Mouse (Mus musculus) limb, embryonic 11.5 days (tissue): Measurements from ENCODE around the gene Cnn3. TPM values are rescaled to one million over a fixed set of nuclear protein-coding genes. Genes with fewer than 3 reads are reported as not detected.

Source experiments
- ATAC-seq: fragments of 200-750 bp; cut with Nextera tagmentation; 2 replicates; pipeline ENCODE4 v1.8.0; 2017; ENCODE audit warnings: low read depth; ENCODE audit not compliant: insufficient number of reproducible peaks, low FRiP score, low TSS enrichment
- DNase-seq: peaks from one replicate; pipeline ENCODE4 v3.0.0-alpha.2; 2015; ENCODE audit warnings: low spot score
- H3K27ac ChIP-seq: fragments of 300-500 bp; sonication (generic); replicated peaks from 2 replicates; pipeline ENCODE4 v1.5.1; 2014; ENCODE audit warnings: low read depth, mild to moderate bottlenecking, low read length
- H3K27me3 ChIP-seq: fragments of 300-500 bp; sonication (generic); 2 replicates; pipeline ENCODE4 v1.6.1; 2014; ENCODE audit warnings: mild to moderate bottlenecking, low read length, mixed read lengths; ENCODE audit not compliant: control insufficient read depth, insufficient read depth
- H3K36me3 ChIP-seq: fragments of 300-500 bp; sonication (generic); 2 replicates; pipeline ENCODE4 v1.6.1; 2014; ENCODE audit warnings: mild to moderate bottlenecking, low read length, moderate library complexity, mixed read lengths; ENCODE audit not compliant: control insufficient read depth, insufficient read depth
- H3K4me1 ChIP-seq: fragments of 300-500 bp; sonication (generic); 2 replicates; pipeline ENCODE4 v1.6.1; 2014; ENCODE audit warnings: low read length, mixed read lengths; ENCODE audit not compliant: control insufficient read depth, insufficient read depth
- H3K4me2 ChIP-seq: fragments of 300-500 bp; sonication (generic); 2 replicates; pipeline ENCODE4 v1.6.1; 2014; ENCODE audit warnings: low read depth, mild to moderate bottlenecking, moderate library complexity; ENCODE audit not compliant: severe bottlenecking
- H3K4me3 ChIP-seq: fragments of 300-500 bp; sonication (generic); 2 replicates; pipeline ENCODE4 v1.5.1; 2014; ENCODE audit warnings: low read depth, low read length
- H3K9ac ChIP-seq: fragments of 300-500 bp; sonication (generic); 2 replicates; pipeline ENCODE4 v1.6.1; 2014; ENCODE audit warnings: mild to moderate bottlenecking, low read length
- H3K9me3 ChIP-seq: fragments of 300-500 bp; sonication (generic); 2 replicates; pipeline ENCODE4 v1.6.1; 2016; ENCODE audit warnings: low read length; ENCODE audit not compliant: control insufficient read depth
- WGBS: fragments of 180-500 bp; shearing (Covaris S2); extraction: QIAGEN DNeasy Blood & Tissue Kit; methylation state at CpG from one replicate; pipeline ENCODE4 v1.1.7; 2014; 5-methylcytosine and 5-hydroxymethylcytosine counted together
- polyA plus RNA-seq: library from polyadenylated mRNA; unstranded; fragments of >200 nt; fragmentation: Nextera tagmentation; extraction: Ambion mirVana; gene quantifications from 2 replicates; pipeline ENCODE4 v1.2.1, GENCODE M21; 2014

The Cnn3 gene
- polyA plus RNA-seq, 1 experiment from 2014 or later, result 840 TPM

DNA sequence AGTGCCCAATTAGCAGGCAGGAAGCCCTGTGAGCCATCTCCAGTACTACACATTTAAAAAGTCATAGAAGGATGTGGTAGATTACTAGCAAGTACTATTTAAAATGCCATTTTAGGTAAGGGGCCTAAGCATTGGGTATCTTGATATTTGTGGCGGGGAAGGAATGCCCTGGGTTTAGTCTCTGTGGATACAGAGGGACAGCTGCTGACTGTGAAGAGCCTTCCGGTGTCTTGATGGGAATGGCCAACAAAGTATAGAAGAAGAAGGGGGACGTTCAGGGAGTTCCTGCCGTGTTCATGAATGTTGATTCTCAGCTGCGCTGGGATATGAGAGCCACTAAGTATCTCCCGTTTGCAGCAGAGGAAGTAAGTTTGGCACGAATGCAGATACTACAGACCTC, 10.8 kb downstream of the Cnn3 start:
- Histone ChIP-seq H3K27me3 (no peaks in the 10 kb centered on the region), H3K36me3 (peaks cover 5% of the 10 kb centered on the region; the same call in 1 of the 2 replicates), H3K4me3 (no peak overlapping the region), H3K9ac (no peak overlapping the region), H3K27ac (no peak overlapping the region), H3K4me2 (no peak overlapping the region), H3K4me1 (peaks cover 35% of the 10 kb centered on the region), H3K9me3 (no peaks in the 10 kb centered on the region)
- WGBS, result 89% methylated on average over 7 of the region's 7 CpGs
- no peak for DNase-seq
- no peak for ATAC-seq

DNA sequence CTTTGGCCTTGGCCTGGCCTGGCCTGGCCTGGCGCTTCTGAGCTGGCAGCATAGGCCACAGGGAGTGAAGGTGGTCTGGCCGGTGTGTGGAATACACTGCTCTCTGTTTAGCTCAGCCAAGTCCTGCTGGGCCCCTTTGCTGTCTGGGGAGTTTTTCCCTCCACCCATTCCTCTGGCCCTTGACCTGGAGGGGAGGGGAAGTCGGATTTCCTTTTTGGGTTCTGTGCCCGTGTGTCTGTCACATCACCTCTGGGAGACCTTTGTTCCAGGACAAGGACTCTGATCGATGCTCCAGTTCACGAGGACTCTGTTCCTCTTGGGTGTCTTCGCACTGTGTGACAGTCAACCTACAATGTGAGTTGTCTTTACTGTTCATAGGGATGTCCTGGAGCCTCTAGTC, 11.7 kb downstream of the Cnn3 start:
- 79% methylated on average over 7 of the region's 7 CpGs for whole genome bisulfite sequencing
- DNase-seq (no peak), ATAC-seq (no peak)
- no peaks in the 10 kb centered on the region for H3K9me3 ChIP-seq
- no peak overlapping the region for H3K4me2 ChIP-seq
- H3K9ac ChIP-seq, result no peak overlapping the region
- H3K4me3 ChIP-seq, result no peak overlapping the region
- H3K27ac ChIP-seq, result no peak overlapping the region
- peaks cover 3% of the 10 kb centered on the region; the same call in 1 of the 2 replicates for H3K36me3 ChIP-seq
- no peaks in the 10 kb centered on the region for H3K27me3 ChIP-seq
- H3K4me1 ChIP-seq, result peaks cover 29% of the 10 kb centered on the region

- Histone ChIP-seq H3K27ac (no peak overlapping the region), H3K27me3 (no peaks in the 10 kb centered on the region), H3K4me3 (no peak overlapping the region), H3K9ac (no peak overlapping the region), H3K4me2 (no peak overlapping the region), H3K4me1 (peaks cover 12% of the 10 kb centered on the region), H3K36me3 (peaks cover 3% of the 10 kb centered on the region; the same call in 1 of the 2 replicates), H3K9me3 (no peaks in the 10 kb centered on the region; the same call in 1 of the 2 replicates)
- 87% methylated on average over 11 of the region's 11 CpGs for WGBS
- DNase-seq, result no peak
- ATAC-seq, result no peak
Observed at GRCm38 (mm10) chr3:121439623-121440161, 13.4 kb downstream of the Cnn3 start.

- H3K9ac ChIP-seq, result no peak overlapping the region
- no peak for DNase-seq
- no peak for ATAC-seq
- no peak overlapping the region for H3K27ac ChIP-seq
- no peak overlapping the region for H3K4me3 ChIP-seq
- H3K9me3 ChIP-seq, result no peaks in the 10 kb centered on the region; the same call in 1 of the 2 replicates
- H3K36me3 ChIP-seq, result peaks cover 5% of the 10 kb centered on the region; the same call in 1 of the 2 replicates
- no peak overlapping the region for H3K4me2 ChIP-seq
- WGBS, result 95% methylated on average over 12 of the region's 12 CpGs
- H3K27me3 ChIP-seq, result no peaks in the 10 kb centered on the region
- peaks cover 5% of the 10 kb centered on the region; the same call in 1 of the 2 replicates for H3K4me1 ChIP-seq
Observed at GRCm38 (mm10) chr3:121441504-121441903, 15.2 kb downstream of the Cnn3 start.

- no peak for ATAC-seq
- H3K36me3 ChIP-seq, result peaks cover 5% of the 10 kb centered on the region; the same call in 1 of the 2 replicates
- 94% methylated on average over 5 of the region's 5 CpGs for WGBS
Observed at GRCm38 (mm10) chr3:121442288-121442687, 16.0 kb downstream of the Cnn3 start.

DNA sequence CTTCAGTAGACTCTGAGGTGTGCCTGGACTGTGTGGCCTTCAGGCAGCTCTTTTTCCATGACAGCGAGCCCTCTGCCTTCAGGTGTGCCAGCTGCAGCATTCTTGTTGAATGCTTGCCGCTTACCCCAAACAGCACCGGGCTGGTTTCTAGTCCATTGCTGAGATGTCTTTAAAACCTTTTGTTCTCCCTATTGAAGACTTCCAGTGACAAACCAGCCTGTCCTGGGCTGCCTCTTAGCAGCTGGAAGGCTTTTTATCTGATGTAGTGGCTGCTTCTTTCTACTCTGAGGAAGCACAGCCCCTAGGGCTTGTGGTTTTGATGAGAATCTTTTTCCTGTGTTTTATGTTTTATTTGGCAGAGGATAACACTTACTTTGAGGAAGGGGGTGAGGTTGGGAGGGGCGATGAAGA, 17.6 kb downstream of the Cnn3 start:
- Histone ChIP-seq H3K36me3 (peaks cover 5% of the 10 kb centered on the region; the same call in 1 of the 2 replicates), H3K27me3 (no peaks in the 10 kb centered on the region), H3K27ac (no peak overlapping the region), H3K4me2 (no peak overlapping the region), H3K4me3 (no peak overlapping the region), H3K4me1 (peaks cover 5% of the 10 kb centered on the region), H3K9ac (no peak overlapping the region), H3K9me3 (no peaks in the 10 kb centered on the region; the same call in 1 of the 2 replicates)
- DNase-seq (no peak), ATAC-seq (no peak)
- 93% methylated on average over 4 of the region's 4 CpGs for WGBS

More at GRCm38 (mm10) chr3:121442288-121442687, 16.0 kb downstream of the Cnn3 start:
- peaks cover 2% of the 10 kb centered on the region; the same call in 1 of the 2 replicates for H3K4me1 ChIP-seq
- no peaks in the 10 kb centered on the region for H3K27me3 ChIP-seq
- H3K27ac ChIP-seq, result no peak overlapping the region
- H3K4me3 ChIP-seq, result no peak overlapping the region
- no peak for DNase-seq
- H3K9ac ChIP-seq, result no peak overlapping the region
- H3K9me3 ChIP-seq, result no peaks in the 10 kb centered on the region; the same call in 1 of the 2 replicates
- no peak overlapping the region for H3K4me2 ChIP-seq

DNA sequence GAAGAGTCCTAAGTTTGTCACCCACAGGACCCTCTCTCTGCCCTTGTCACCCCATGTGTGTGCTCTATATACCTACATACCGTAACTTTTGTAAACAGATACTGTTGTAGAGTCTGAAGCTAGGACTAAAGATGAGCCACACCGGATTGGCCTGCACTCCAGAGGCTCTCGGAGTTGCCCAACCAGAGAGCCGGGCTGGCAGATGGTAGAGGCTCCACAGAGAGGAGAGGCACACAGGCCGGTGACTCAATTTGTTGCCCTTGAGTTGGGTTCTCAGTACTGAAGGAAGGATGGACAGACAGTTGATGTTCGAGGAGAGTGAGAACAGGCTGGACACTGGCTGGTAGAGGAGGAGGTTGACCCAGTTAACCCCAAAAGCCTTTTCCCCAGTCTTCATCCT, 18.1 kb downstream of the Cnn3 start:
- Histone ChIP-seq H3K4me2 (no peak overlapping the region), H3K9ac (no peak overlapping the region), H3K27me3 (no peaks in the 10 kb centered on the region), H3K9me3 (no peaks in the 10 kb centered on the region; the same call in 1 of the 2 replicates), H3K36me3 (peaks cover 5% of the 10 kb centered on the region; the same call in 1 of the 2 replicates), H3K4me1 (peaks cover 5% of the 10 kb centered on the region; the same call in 1 of the 2 replicates), H3K4me3 (no peak overlapping the region), H3K27ac (no peak overlapping the region)
- ATAC-seq (no peak), DNase-seq (no peak)
- 95% methylated on average over 6 of the region's 6 CpGs for WGBS

DNA sequence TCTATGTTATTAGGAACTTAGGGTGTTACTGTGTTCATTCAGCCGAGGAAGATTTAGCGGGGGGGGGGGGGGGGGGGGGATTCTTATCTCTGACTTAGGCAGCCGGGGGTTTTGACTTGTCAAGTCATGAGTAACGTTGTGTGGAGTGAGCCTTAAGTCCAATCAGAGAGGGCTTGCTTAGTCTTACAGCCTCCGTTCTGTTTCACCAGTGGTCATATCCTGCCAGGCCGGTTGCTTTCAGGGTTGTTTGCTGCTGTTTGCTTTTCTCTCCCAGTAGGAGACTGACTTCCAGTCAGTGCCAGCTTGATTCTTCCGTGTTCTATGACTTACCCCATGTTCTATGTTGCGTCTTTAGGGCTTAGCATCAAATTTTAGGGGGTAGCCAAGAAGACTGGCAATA, 20.2 kb downstream of the Cnn3 start:
- Histone ChIP-seq H3K9ac (no peak overlapping the region), H3K4me1 (peaks cover 5% of the 10 kb centered on the region; the same call in 1 of the 2 replicates), H3K4me3 (no peak overlapping the region), H3K4me2 (no peak overlapping the region), H3K27ac (no peak overlapping the region), H3K9me3 (no peaks in the 10 kb centered on the region; the same call in 1 of the 2 replicates), H3K27me3 (no peaks in the 10 kb centered on the region), H3K36me3 (peaks cover 8% of the 10 kb centered on the region; the same call in 1 of the 2 replicates)
- WGBS, result 77% methylated on average over 8 of the region's 8 CpGs
- no peak for DNase-seq
- no peak for ATAC-seq
